Comparison of ENCODE assay signal across 8 mouse cellular contexts in the genomic region with DNA sequence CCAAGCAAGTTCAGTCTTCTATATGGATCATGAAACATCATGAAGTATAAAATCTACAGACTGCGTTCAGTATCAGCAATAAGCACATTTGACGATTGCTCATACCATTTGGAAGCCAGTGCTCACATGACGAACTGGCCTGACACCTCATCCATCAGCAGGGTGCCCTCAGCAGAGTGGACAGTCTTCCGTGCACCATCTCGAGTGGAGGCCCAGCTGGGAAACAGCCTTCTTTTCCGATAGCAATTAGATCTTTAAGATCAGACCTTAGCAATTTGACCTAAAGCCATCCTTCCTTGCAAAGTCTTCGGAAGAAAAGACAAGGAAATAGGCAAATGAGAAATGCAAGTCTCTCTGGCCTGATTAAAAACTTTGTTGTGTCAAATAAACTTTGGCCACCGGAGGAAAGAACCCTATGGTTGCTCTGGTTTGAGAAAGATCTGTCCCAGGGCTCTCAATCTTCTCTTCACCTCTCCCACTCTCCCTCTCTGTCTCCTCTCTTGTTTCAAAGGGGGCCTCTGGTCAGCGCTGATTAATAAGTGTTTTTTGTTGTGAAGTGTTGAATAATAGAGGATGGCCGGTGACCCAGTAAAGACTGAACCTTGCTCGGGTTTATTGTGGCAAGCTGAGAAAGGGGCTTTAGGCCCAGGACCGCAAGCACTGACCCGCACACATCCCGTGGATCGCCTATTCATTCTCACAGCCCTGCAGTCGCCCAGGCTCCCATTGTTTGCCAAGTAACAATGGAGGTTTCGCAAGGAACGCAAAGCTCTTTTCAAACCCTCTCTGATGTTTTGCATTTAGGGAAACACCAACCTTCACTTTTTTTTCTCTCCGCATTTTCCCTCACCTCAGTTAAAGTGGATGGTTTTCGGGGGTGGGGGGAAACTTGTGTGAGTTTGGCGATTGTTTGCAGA.
DNase-seq lines count a peak whose midpoint lies in the region; ATAC-seq lines count a peak whose summit lies in the region.

No protein-coding gene starts in this region.

- no peak for ATAC-seq in heart, embryonic 12.5 days (ENCODE audit: insufficient number of reproducible peaks, low FRiP score)
- ATAC-seq in midbrain, embryonic 13.5 days = peak; percentile 53

- H3K27ac ChIP-seq in heart, embryonic 12.5 days (ENCODE audit: poor library complexity, severe bottlenecking) = no peak overlapping the region
- peak overlapping the region; percentile 99 for H3K27ac ChIP-seq in hindbrain, embryonic 10.5 days
- peak overlapping the region; percentile 100 for H3K27ac ChIP-seq in midbrain, embryonic 13.5 days

- H3K4me2 ChIP-seq in heart, embryonic 12.5 days = peak overlapping the region; percentile 99
- peak overlapping the region; percentile 100 for H3K4me2 ChIP-seq in midbrain, embryonic 13.5 days (replicated peaks)

- H3K9ac ChIP-seq in heart, embryonic 12.5 days = peak overlapping the region; percentile 68; the same call in 1 of the 2 replicates
- H3K9ac ChIP-seq in midbrain, embryonic 13.5 days (replicated peaks) = peak overlapping the region; percentile 100

- peaks cover 15% of the 10 kb centered on the region for H3K4me1 ChIP-seq in heart, embryonic 12.5 days (replicated peaks)
- peaks cover 39% of the 10 kb centered on the region for H3K4me1 ChIP-seq in hindbrain, embryonic 10.5 days (replicated peaks)
- H3K4me1 ChIP-seq in midbrain, embryonic 13.5 days (replicated peaks) = peaks cover 38% of the 10 kb centered on the region

- H3K9me3 ChIP-seq in heart, embryonic 12.5 days (replicated peaks) = no peaks in the 10 kb centered on the region
- H3K9me3 ChIP-seq in hindbrain, embryonic 10.5 days = no peaks in the 10 kb centered on the region
- H3K9me3 ChIP-seq in midbrain, embryonic 13.5 days = no peaks in the 10 kb centered on the region

- 8% methylated on average over 21 of the region's 21 CpGs for WGBS in heart, embryonic 12.5 days
- WGBS in hindbrain, embryonic 10.5 days = 2% methylated on average over 21 of the region's 21 CpGs
- 1% methylated on average over 21 of the region's 21 CpGs for WGBS in midbrain, embryonic 13.5 days

- peak overlapping the region; percentile 57 for H3K4me3 ChIP-seq in heart, embryonic 12.5 days
- H3K4me3 ChIP-seq in hindbrain, embryonic 10.5 days = peak overlapping the region; percentile 72
- H3K4me3 ChIP-seq in midbrain, embryonic 13.5 days (replicated peaks) = peak overlapping the region; percentile 84

- intact Hi-C loops in heart, postnatal 10 days (cut with DNase I) = no loop called here

- H3K27me3 ChIP-seq in heart, embryonic 12.5 days (replicated peaks) = peaks cover 56% of the 10 kb centered on the region
- H3K27me3 ChIP-seq in hindbrain, embryonic 10.5 days (ENCODE audit: insufficient read depth, poor library complexity, severe bottlenecking) = peaks cover 27% of the 10 kb centered on the region
- no peaks in the 10 kb centered on the region for H3K27me3 ChIP-seq in midbrain, embryonic 13.5 days

- H3K36me3 ChIP-seq in heart, embryonic 12.5 days = no peaks in the 10 kb centered on the region
- H3K36me3 ChIP-seq in hindbrain, embryonic 10.5 days = no peaks in the 10 kb centered on the region
- no peaks in the 10 kb centered on the region for H3K36me3 ChIP-seq in midbrain, embryonic 13.5 days

- DNase-seq in heart, postnatal 10 days = no peak
- peak; percentile 67 for DNase-seq in brain, adult 2 months (ENCODE audit: low read depth, low spot score)
- DNase-seq in hindbrain, embryonic 10.5 days (ENCODE audit: low spot score) = peak; percentile 58
- DNase-seq in spleen, postnatal 4 days (ENCODE audit: low spot score in 2 of 2) = no peak
- DNase-seq in layer of hippocampus, adult 9-10 months (ENCODE audit: low spot score) = no peak
- no peak for DNase-seq in thymus, postnatal 0 days (ENCODE audit: low spot score)

Comparison
In these comparisons a context has a peak if more than half of its experiments do, and no peak if none do; other contexts are left out.
1. DNase-seq: peak in brain, adult 2 months (single experiment) and hindbrain, embryonic 10.5 days (single experiment); none in heart, postnatal 10 days (0 of 2), spleen, postnatal 4 days (0 of 2), layer of hippocampus, adult 9-10 months (single experiment) and thymus, postnatal 0 days (single experiment).
2. Peak in every context shown above with its lines, with median percentiles within 50 percentile points of each other: H3K4me3 ChIP-seq.